Mouse (Mus musculus) liver, embryonic 14.5 days (tissue): ENCODE measurements at regions not wholly inside any gene's neighbourhood (a gene's known extent, or its start where the extent isn't known, plus 50 kb on each side); places are given as distances from the start of the nearest gene placed in this dataset.

Experiments
- CTCF ChIP-seq: IDR thresholded peaks from 2 replicates; pipeline ENCODE4 v1.5.1; 2016; ENCODE audit warnings: antibody characterized with exemption, low read depth, control low read depth
- EP300 ChIP-seq: IDR thresholded peaks from 2 replicates; pipeline ENCODE4 v1.6.1; 2016; ENCODE audit warnings: antibody characterized with exemption, low read depth

DNA sequence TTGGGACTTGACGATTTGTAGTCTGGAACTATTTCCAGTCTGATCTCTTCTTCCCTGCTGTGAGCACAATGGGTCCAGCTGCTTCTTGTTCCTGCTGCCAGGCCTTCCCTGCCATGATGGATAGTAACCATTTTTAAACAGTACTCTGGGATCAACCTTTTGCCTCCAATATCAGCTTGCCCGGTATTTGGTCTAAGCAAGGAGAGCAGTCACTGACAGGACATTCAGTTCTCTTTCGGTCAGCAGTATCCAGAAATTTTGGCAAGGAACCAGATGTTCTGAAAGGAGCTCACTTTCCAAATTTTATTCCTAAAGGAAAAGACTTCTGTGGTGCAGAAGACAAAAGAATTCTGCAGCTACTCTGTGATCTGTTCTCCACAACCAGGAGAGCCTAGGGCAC, 162.6 kb upstream of the Mki67 start:
- TF ChIP-seq CTCF = no peak
- no peak for TF ChIP-seq EP300
